17 mouse cellular contexts compared by ENCODE assay signal in the genomic region with DNA sequence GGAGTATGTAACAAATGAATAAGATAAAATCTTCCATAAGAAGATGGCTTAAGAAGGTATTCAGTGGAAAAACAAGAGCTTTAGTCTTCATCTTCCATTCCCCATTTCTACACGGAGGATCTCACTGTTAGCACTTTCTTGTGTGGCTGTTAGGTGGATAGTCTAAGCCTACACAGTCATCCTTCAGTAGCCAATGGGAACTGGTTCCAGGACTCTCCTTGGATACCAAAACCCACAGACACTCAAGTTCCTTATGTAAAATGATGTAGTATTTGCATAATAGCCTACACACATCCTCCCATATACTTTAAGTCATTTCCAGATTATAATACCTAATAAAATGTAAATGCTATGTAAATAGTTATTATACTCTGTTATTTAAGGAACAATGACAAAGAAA.
"Had no signal": no experiment of that assay in that cellular context is flagged by ENCODE, and none has a peak within 500 bp of the region (broad histone marks: within the 10 kb centered on the region; RNA-seq: fewer than 3 reads in every experiment).

No protein-coding gene starts in this region.

- H3K4me1 ChIP-seq: neural tube, embryonic 12.5 days; neural tube, embryonic 13.5 days; neural tube, embryonic 15.5 days; stomach, embryonic 15.5 days had no signal

- H3K9me3 ChIP-seq: neural tube, embryonic 12.5 days; neural tube, embryonic 13.5 days; neural tube, embryonic 15.5 days; stomach, embryonic 15.5 days had no signal

- DNase-seq: retina, postnatal 1 day; right cerebral cortex, adult 18-20 months; right cerebral cortex, postnatal 14 days; right cerebral cortex, postnatal 25 days; right cerebral cortex, postnatal 4 days; spleen, adult 18-20 months; thymus, adult 18-20 months; thymus, adult 2 months; thymus, postnatal 14 days; thymus, postnatal 25 days; thymus, postnatal 36 days; thymus, postnatal 4 days had no signal

- H3K27ac ChIP-seq: neural tube, embryonic 12.5 days; neural tube, embryonic 13.5 days; neural tube, embryonic 15.5 days; stomach, embryonic 15.5 days; stomach, postnatal 0 days had no signal

- H3K27me3 ChIP-seq: stomach, embryonic 15.5 days had no signal

- H3K4me3 ChIP-seq: neural tube, embryonic 12.5 days; neural tube, embryonic 13.5 days; neural tube, embryonic 15.5 days; stomach, embryonic 15.5 days had no signal

- H3K36me3 ChIP-seq: neural tube, embryonic 12.5 days; neural tube, embryonic 13.5 days; neural tube, embryonic 15.5 days; stomach, embryonic 15.5 days had no signal
